Mouse (Mus musculus): ENCODE results near the gene Macrod1.

GRCm38 (mm10) chr19:7155196-7155595 is 98.6 kb downstream of the Macrod1 start:
- TF ChIP-seq CTCF (IDR thresholded peaks at IDR 0.05; ENCODE audit: low read depth, low read length) = no peak
- TF ChIP-seq EP300 (IDR thresholded peaks at IDR 0.05; ENCODE audit: insufficient read depth, low read depth, low read length) = no peak
